Mouse (Mus musculus): ENCODE results near the gene Mpg.

DNA sequence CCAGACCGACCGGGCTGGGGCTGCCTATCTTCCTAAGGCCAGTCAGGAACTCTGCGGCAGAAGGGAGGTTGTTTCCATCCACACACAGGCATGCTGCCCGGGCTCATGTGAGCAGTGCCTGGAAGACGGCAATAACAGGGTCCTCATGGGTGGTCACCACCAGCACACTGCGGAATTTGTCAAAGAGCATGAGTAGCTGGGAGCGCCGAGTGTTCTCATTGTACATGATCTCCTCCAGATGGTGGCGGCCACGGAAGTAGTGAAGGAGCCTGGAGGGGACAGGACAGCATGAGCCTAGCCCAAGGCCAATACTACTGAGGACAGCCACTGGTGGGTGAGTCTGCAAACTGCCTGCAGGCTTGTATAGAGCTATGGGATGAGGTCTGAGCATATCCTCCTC lies 6.5 kb downstream of the Mpg start:
- no peak for TF ChIP-seq CTCF (IDR thresholded peaks at IDR 0.05; ENCODE audit: borderline replicate concordance, insufficient read depth, low read length)
- TF ChIP-seq POLR2A (IDR thresholded peaks at IDR 0.05; ENCODE audit: low read depth, low read length) = no peak

All from embryonic fibroblast, embryonic 13.5 days (primary cell).